18 mouse cellular contexts compared by ENCODE assay signal in genomic region chr10:18204067-18204466, GRCm38 (mm10). TPM values are rescaled to one million over a fixed set of nuclear protein-coding genes. Genes with fewer than 3 reads are reported as not detected.
DNase-seq lines count a peak whose midpoint lies in the region; ATAC-seq and TF ChIP-seq lines count a peak whose summit lies in the region.
"Had no signal": no experiment of that assay in that cellular context is flagged by ENCODE, and none has a peak within 500 bp of the region (broad histone marks: within the 10 kb centered on the region; RNA-seq: fewer than 3 reads in every experiment).

No protein-coding gene starts in this region.

- H3K27me3 ChIP-seq in kidney, embryonic 16.5 days (ENCODE audit: insufficient read depth, low read length), result no peaks in the 10 kb centered on the region
- H3K27me3 ChIP-seq in kidney, embryonic 15.5 days, result no peaks in the 10 kb centered on the region
- H3K27me3 ChIP-seq: embryonic facial prominence, embryonic 12.5 days; limb, embryonic 13.5 days; neural tube, embryonic 15.5 days had no signal

- no peaks in the 10 kb centered on the region for H3K4me1 ChIP-seq in kidney, embryonic 16.5 days (ENCODE audit: insufficient read depth, low read length)
- H3K4me1 ChIP-seq in kidney, embryonic 15.5 days, result no peaks in the 10 kb centered on the region
- peaks cover 0 to 4% of the 10 kb centered on the region in 2 experiments; a peak in 1 of 4 replicates for H3K4me1 ChIP-seq in ES-E14 (ENCODE audit: control insufficient read depth in 2 of 2, insufficient read depth in 2 of 2, low read length in 2 of 2, poor library complexity in 1 of 2)
- H3K4me1 ChIP-seq: embryonic facial prominence, embryonic 12.5 days; neural tube, embryonic 15.5 days had no signal

- no peaks in the 10 kb centered on the region for H3K36me3 ChIP-seq in kidney, embryonic 16.5 days (ENCODE audit: insufficient read depth, low read length)
- no peaks in the 10 kb centered on the region for H3K36me3 ChIP-seq in kidney, embryonic 15.5 days
- H3K36me3 ChIP-seq in ES-E14 (ENCODE audit: control insufficient read depth, insufficient read depth, low read length, poor library complexity, severe bottlenecking), result no peaks in the 10 kb centered on the region
- H3K36me3 ChIP-seq: embryonic facial prominence, embryonic 12.5 days; limb, embryonic 13.5 days; neural tube, embryonic 15.5 days had no signal

- in situ Hi-C loops in ES-E14 (cut with MboI; ENCODE audit: low sequenced_read_pairs in 2 of 2, unreplicated experiment in 2 of 2), result no loop called here

- H3K27ac ChIP-seq in kidney, embryonic 16.5 days (ENCODE audit: low read length), result no peak overlapping the region
- H3K27ac ChIP-seq in kidney, embryonic 15.5 days, result no peak overlapping the region
- H3K27ac ChIP-seq in ES-E14 (ENCODE audit: insufficient read depth, low read depth, low read length, poor library complexity, severe bottlenecking), result no peak overlapping the region
- H3K27ac ChIP-seq in left cerebral cortex, adult 2 months, result no peak overlapping the region
- H3K27ac ChIP-seq: embryonic facial prominence, embryonic 12.5 days; heart, adult 2 months; limb, embryonic 13.5 days; neural tube, embryonic 15.5 days had no signal

- DNase-seq in ES-E14 (ENCODE audit: low read depth, low spot score), result peak; percentile 50
- peak; percentile 16 for DNase-seq in embryo, embryonic 9.5 days (ENCODE audit: extremely low spot score)
- DNase-seq in kidney, postnatal 4 days, result peak; percentile 25 to 34
- no peak for DNase-seq in testis, postnatal 14 days (ENCODE audit: low spot score)
- DNase-seq in adrenal gland, adult 18-20 months (ENCODE audit: low spot score in 2 of 2), result no peak
- DNase-seq in left cerebral cortex, adult 2 months (ENCODE audit: extremely low spot score in 1 of 2, low spot score in 2 of 2), result no peak
- DNase-seq: adrenal gland, adult 8-10 months; cerebellum, adult 8-10 months; heart, adult 2 months; heart, postnatal 10 days; right cerebral cortex, adult 18-20 months; thymus, adult 2 months had no signal

- no peak overlapping the region for H3K4me2 ChIP-seq in kidney, embryonic 16.5 days (replicated peaks; ENCODE audit: low read depth, low read length)
- no peak overlapping the region for H3K4me2 ChIP-seq in kidney, embryonic 15.5 days
- H3K4me2 ChIP-seq: embryonic facial prominence, embryonic 12.5 days; limb, embryonic 13.5 days; neural tube, embryonic 15.5 days had no signal

- intact Hi-C loops in left cerebral cortex, adult 2 months (cut with DNase I), result no loop called here

- H3K9ac ChIP-seq in kidney, embryonic 16.5 days (replicated peaks; ENCODE audit: low read length), result no peak overlapping the region
- no peak overlapping the region for H3K9ac ChIP-seq in kidney, embryonic 15.5 days
- H3K9ac ChIP-seq in ES-E14 (ENCODE audit: insufficient read depth, low read depth, low read length, poor library complexity, severe bottlenecking), result no peak overlapping the region
- H3K9ac ChIP-seq: embryonic facial prominence, embryonic 12.5 days; limb, embryonic 13.5 days; neural tube, embryonic 15.5 days had no signal

- no peak overlapping the region for H3K4me3 ChIP-seq in kidney, embryonic 16.5 days (ENCODE audit: low read length)
- no peak overlapping the region for H3K4me3 ChIP-seq in kidney, embryonic 15.5 days (replicated peaks)
- no peak overlapping the region for H3K4me3 ChIP-seq in ES-E14 (ENCODE audit: insufficient read depth in 1 of 2, low read depth in 1 of 2, low read length in 2 of 2, poor library complexity in 1 of 2, severe bottlenecking in 1 of 2)
- H3K4me3 ChIP-seq in left cerebral cortex, adult 2 months, result no peak overlapping the region
- H3K4me3 ChIP-seq: embryonic facial prominence, embryonic 12.5 days; heart, adult 2 months; limb, embryonic 13.5 days; neural tube, embryonic 15.5 days had no signal

- WGBS in kidney, embryonic 16.5 days, result 26% methylated on average over 7 of the region's 7 CpGs
- 21% methylated on average over 7 of the region's 7 CpGs for WGBS in kidney, embryonic 15.5 days

- 0 out of 2 replicates have a peak, but pooled peaks have one; percentile 51 for ATAC-seq in kidney, embryonic 16.5 days (ENCODE audit: low FRiP score, low TSS enrichment)
- ATAC-seq in kidney, embryonic 15.5 days (replicated peaks; ENCODE audit: low FRiP score), result no peak
- ATAC-seq: CD4-positive, CD25-positive, alpha-beta regulatory T cell, adult 4 months had no signal

- no peaks in the 10 kb centered on the region for H3K9me3 ChIP-seq in kidney, embryonic 16.5 days (ENCODE audit: low read length)
- no peaks in the 10 kb centered on the region for H3K9me3 ChIP-seq in kidney, embryonic 15.5 days (replicated peaks)
- no peaks in the 10 kb centered on the region for H3K9me3 ChIP-seq in ES-E14 (ENCODE audit: control insufficient read depth, insufficient read depth, low read depth, low read length)
- H3K9me3 ChIP-seq: embryonic facial prominence, embryonic 12.5 days; limb, embryonic 13.5 days; neural tube, embryonic 15.5 days had no signal

- TF ChIP-seq CTCF in left cerebral cortex, adult 2 months (IDR thresholded peaks at IDR 0.05), result no peak

TF ChIP-seq in ES-E14, 5 proteins besides CTCF, POLR2A, EP300 and RAD21:
- TF ChIP-seq CHD2 (IDR thresholded peaks at IDR 0.05; ENCODE audit: low read depth, low read length) (no peak), ZC3H11A (IDR thresholded peaks at IDR 0.05; ENCODE audit: borderline replicate concordance, low read depth, low read length) (no peak), ZNF384 (IDR thresholded peaks at IDR 0.05; ENCODE audit: low read depth, low read length) (no peak)

RNA-seq across cellular contexts. Expression of gene Ect2l, which starts 6.6 kb away (rescaled TPM):
- polyA plus RNA-seq in kidney, embryonic 16.5 days (2015; fragmentation: Nextera tagmentation; extraction: Ambion mirVana), result 0.35 and 0.39 TPM in 2 replicates
- polyA plus RNA-seq in kidney, embryonic 15.5 days (2015; fragmentation: Nextera tagmentation; extraction: Ambion mirVana), result 0.38 and 0.55 TPM in 2 replicates
- not detected in 2 replicates for total RNA-seq in ES-E14 (2012; rRNA removed)
- not detected for total RNA-seq in adrenal gland, adult 18-20 months (2021)
- total RNA-seq in left cerebral cortex, adult 2 months (2021), result under 1 TPM; 0.11 to 0.63 TPM
- total RNA-seq: heart, adult 2 months; heart, postnatal 10 days had no signal

RNA-seq across cellular contexts. Expression of gene Ccdc28a, which starts 30.7 kb away (rescaled TPM):
- 16.2 and 16.9 TPM in 2 replicates for polyA plus RNA-seq in kidney, embryonic 16.5 days (2015; fragmentation: Nextera tagmentation; extraction: Ambion mirVana)
- 14.4 and 16.1 TPM in 2 replicates for polyA plus RNA-seq in kidney, embryonic 15.5 days (2015; fragmentation: Nextera tagmentation; extraction: Ambion mirVana)
- total RNA-seq in ES-E14 (2012; rRNA removed), result 6.6 and 8.8 TPM in 2 replicates
- total RNA-seq in adrenal gland, adult 18-20 months (2021), result 1 to 10 TPM; 7.8 to 8.5 TPM
- 10 to 100 TPM; 34.0 to 34.9 TPM for total RNA-seq in left cerebral cortex, adult 2 months (2021)

Comparison
In these comparisons a context has a peak if more than half of its experiments do, and no peak if none do; other contexts are left out.
1. DNase-seq: peak in ES-E14 (single experiment), embryo, embryonic 9.5 days (single experiment) and kidney, postnatal 4 days (2 of 2); none in testis, postnatal 14 days (single experiment), adrenal gland, adult 18-20 months (0 of 2) and left cerebral cortex, adult 2 months (0 of 2).